Mouse (Mus musculus) hindbrain, embryonic 10.5 days (tissue): ENCODE data around the gene Swap70. TPM values are rescaled to one million over a fixed set of nuclear protein-coding genes. Genes with fewer than 3 reads are reported as not detected.
A peak's percentile ranks its signal among the peaks of the same experiment; 100 is the strongest.

Experiments
- DNase-seq: peaks from one replicate; pipeline ENCODE4 v3.0.0-alpha.2; 2017; ENCODE audit warnings: low spot score
- H3K27ac ChIP-seq: fragments of 300-500 bp; sonication (generic); 2 replicates; pipeline ENCODE4 v1.5.1; 2016; ENCODE audit warnings: mild to moderate bottlenecking, moderate library complexity
- H3K27me3 ChIP-seq: fragments of 300-500 bp; sonication (generic); 2 replicates; pipeline ENCODE4 v1.6.1; 2016; ENCODE audit warnings: mild to moderate bottlenecking; ENCODE audit not compliant: poor library complexity, insufficient read depth, severe bottlenecking
- H3K36me3 ChIP-seq: fragments of 300-500 bp; sonication (generic); 2 replicates; pipeline ENCODE4 v1.6.1; 2016; ENCODE audit warnings: mild to moderate bottlenecking, moderate library complexity
- H3K4me1 ChIP-seq: fragments of 300-500 bp; sonication (generic); replicated peaks from 2 replicates; pipeline ENCODE4 v1.6.1; 2016; ENCODE audit warnings: mild to moderate bottlenecking
- H3K4me3 ChIP-seq: fragments of 300-500 bp; sonication (generic); 2 replicates; pipeline ENCODE4 v1.5.1; 2016; ENCODE audit warnings: mild to moderate bottlenecking, moderate library complexity
- H3K9me3 ChIP-seq: fragments of 300-500 bp; sonication (generic); 2 replicates; pipeline ENCODE4 v1.6.1; 2016; ENCODE audit warnings: mild to moderate bottlenecking, moderate library complexity
- WGBS: fragments of 180-500 bp; shearing (Covaris S2); methylation state at CpG from one replicate; pipeline ENCODE4 v1.1.7; 2016; 5-methylcytosine and 5-hydroxymethylcytosine counted together
- polyA plus RNA-seq: library from polyadenylated mRNA; unstranded; fragments of >200 nt; fragmentation: Nextera tagmentation; extraction: Ambion mirVana; gene quantifications from 2 replicates; pipeline ENCODE4 v1.2.1, GENCODE M21; 2016

Swap70 gene
- polyA plus RNA-seq, 1 experiment from 2014 or later = 18.1 TPM

GRCm38 (mm10) chr7:110302886-110303285 is 81.4 kb downstream of the Swap70 start:
- peaks cover 22% of the 10 kb centered on the region for H3K4me1 ChIP-seq
- H3K27me3 ChIP-seq = no peaks in the 10 kb centered on the region
- WGBS = 81% methylated on average over 6 of the region's 6 CpGs
- no peak overlapping the region for H3K27ac ChIP-seq
- H3K9me3 ChIP-seq = no peaks in the 10 kb centered on the region
- DNase-seq = no peak
- H3K36me3 ChIP-seq = peaks cover 5% of the 10 kb centered on the region; the same call in 1 of the 2 replicates
- H3K4me3 ChIP-seq = no peak overlapping the region

DNA sequence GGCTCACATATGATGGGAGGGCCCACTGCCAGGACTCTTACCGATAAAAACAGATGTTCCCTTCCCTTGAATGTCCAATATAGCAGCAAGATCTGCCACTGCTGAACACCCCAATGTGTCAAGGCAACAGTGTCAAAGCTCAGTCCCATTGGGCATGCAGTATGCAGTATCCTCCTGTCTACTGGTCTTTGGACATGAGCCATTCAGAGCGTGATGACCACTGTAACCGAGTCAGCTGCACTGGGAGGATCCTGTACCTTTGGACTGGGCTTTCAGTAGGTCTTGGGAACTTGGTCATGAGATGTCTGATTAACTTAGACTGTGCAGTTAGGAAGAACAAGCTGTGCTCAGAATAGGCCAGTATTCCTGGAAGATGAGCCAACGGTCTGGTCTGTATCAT is 84.0 kb downstream of the Swap70 start:
- no peaks in the 10 kb centered on the region for H3K27me3 ChIP-seq
- H3K9me3 ChIP-seq = no peaks in the 10 kb centered on the region
- WGBS = 97% methylated on average over 4 of the region's 4 CpGs
- H3K4me3 ChIP-seq = no peak overlapping the region
- peaks cover 10% of the 10 kb centered on the region for H3K4me1 ChIP-seq
- peaks cover 26% of the 10 kb centered on the region for H3K36me3 ChIP-seq
- DNase-seq = no peak
- H3K27ac ChIP-seq = no peak overlapping the region

DNA sequence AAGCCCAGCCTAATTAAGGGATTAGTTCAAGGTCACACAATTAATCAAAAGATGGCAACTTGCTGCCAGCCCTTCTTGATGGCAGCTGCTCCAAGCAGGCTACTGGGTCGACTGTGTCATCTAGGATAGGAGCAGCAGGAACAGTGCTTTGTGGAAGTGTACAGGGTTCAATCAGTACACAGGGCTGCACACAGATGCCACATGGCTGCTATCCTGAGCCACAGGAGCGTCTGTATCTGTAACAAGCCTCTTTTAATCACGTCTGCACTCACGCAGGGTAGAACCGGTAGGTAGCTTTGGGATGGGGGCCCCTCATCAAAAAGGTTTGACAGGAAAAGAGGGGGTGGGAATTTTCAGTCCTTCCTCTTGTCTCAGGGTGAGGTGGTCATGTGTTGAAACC is 84.8 kb downstream of the Swap70 start:
- WGBS = 78% methylated on average over 5 of the region's 5 CpGs
- H3K36me3 ChIP-seq = peaks cover 34% of the 10 kb centered on the region
- no peaks in the 10 kb centered on the region for H3K27me3 ChIP-seq
- no peak for DNase-seq
- 0 out of 2 replicates have a peak overlapping the region, but pooled peaks have one; percentile 40 for H3K27ac ChIP-seq
- no peaks in the 10 kb centered on the region for H3K9me3 ChIP-seq
- H3K4me1 ChIP-seq = peaks cover 14% of the 10 kb centered on the region
- no peak overlapping the region for H3K4me3 ChIP-seq

- Histone ChIP-seq H3K27ac (no peak overlapping the region), H3K4me3 (no peak overlapping the region), H3K9me3 (no peaks in the 10 kb centered on the region), H3K27me3 (no peaks in the 10 kb centered on the region), H3K36me3 (peaks cover 49% of the 10 kb centered on the region), H3K4me1 (peaks cover 15% of the 10 kb centered on the region)
- DNase-seq = no peak
- 88% methylated on average over 11 of the region's 11 CpGs for WGBS
Measured at GRCm38 (mm10) chr7:110307741-110308140, 86.2 kb downstream of the Swap70 start.

DNA sequence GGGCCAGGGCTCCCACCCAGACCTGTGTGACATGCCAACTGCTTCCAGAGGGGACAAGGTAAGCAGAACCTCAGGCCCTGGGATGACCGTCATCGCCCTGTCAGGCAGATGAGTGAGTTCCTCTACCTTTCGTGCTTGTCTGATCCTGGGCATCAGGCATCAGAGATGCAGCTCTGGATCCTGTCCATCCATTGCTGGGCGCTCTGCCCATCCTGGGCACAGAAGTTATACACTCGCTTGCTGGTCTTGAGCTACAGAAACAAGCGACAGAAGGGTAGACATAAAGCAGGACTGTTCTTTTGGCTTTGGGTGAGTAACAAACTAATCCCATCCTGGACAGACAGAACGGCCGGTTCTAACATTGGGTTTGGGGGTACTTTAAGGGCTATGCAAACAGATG is 87.7 kb downstream of the Swap70 start:
- H3K4me1 ChIP-seq = peaks cover 15% of the 10 kb centered on the region
- DNase-seq = peak; percentile 1
- peaks cover 63% of the 10 kb centered on the region for H3K36me3 ChIP-seq
- no peaks in the 10 kb centered on the region for H3K27me3 ChIP-seq
- H3K27ac ChIP-seq = no peak overlapping the region
- WGBS = 95% methylated on average over 8 of the region's 8 CpGs
- H3K9me3 ChIP-seq = no peaks in the 10 kb centered on the region
- H3K4me3 ChIP-seq = no peak overlapping the region

- Histone ChIP-seq H3K4me3 (no peak overlapping the region), H3K27ac (no peak overlapping the region), H3K4me1 (peaks cover 6% of the 10 kb centered on the region; the same call in 1 of the 2 replicates), H3K36me3 (peaks cover 97% of the 10 kb centered on the region), H3K27me3 (no peaks in the 10 kb centered on the region), H3K9me3 (no peaks in the 10 kb centered on the region)
- DNase-seq = no peak
- WGBS = 91% methylated on average over 9 of the region's 9 CpGs
Measured at GRCm38 (mm10) chr7:110313392-110314055, 92.0 kb downstream of the Swap70 start.

GRCm38 (mm10) chr7:110314401-110314890 is 92.9 kb downstream of the Swap70 start:
- peaks cover 6% of the 10 kb centered on the region; the same call in 1 of the 2 replicates for H3K4me1 ChIP-seq
- H3K9me3 ChIP-seq = no peaks in the 10 kb centered on the region
- DNase-seq = no peak
- WGBS = 94% methylated on average over 7 of the region's 7 CpGs
- H3K36me3 ChIP-seq = peaks cover 97% of the 10 kb centered on the region
- H3K4me3 ChIP-seq = no peak overlapping the region
- H3K27me3 ChIP-seq = no peaks in the 10 kb centered on the region
- H3K27ac ChIP-seq = no peak overlapping the region

GRCm38 (mm10) chr7:110315352-110315751 is 93.8 kb downstream of the Swap70 start:
- H3K4me1 ChIP-seq = peaks cover 6% of the 10 kb centered on the region; the same call in 1 of the 2 replicates
- H3K9me3 ChIP-seq = no peaks in the 10 kb centered on the region
- no peak overlapping the region for H3K4me3 ChIP-seq
- no peak for DNase-seq
- H3K27ac ChIP-seq = no peak overlapping the region
- H3K27me3 ChIP-seq = no peaks in the 10 kb centered on the region
- WGBS = 86% methylated on average over 1 of the region's 1 CpGs
- peaks cover 97% of the 10 kb centered on the region for H3K36me3 ChIP-seq

DNA sequence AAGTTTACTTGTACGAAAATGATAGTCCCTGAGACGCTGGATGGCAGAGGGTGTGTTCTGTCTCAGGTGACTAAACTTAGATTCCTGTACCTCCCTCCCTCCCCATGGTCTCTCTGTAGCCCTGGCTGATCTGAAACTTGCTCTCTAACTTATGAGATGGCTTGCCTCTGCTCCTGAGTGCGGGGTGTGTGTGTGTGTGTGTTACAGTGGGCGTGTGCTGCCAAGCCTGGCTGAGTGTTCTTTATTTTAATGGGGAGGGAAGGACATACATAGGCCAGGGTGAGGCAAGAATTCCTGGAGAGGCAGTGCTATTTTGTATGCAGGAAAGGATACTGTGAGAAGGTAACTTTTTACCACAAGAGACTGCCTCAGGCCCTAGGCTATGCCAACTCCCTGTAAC is 95.9 kb downstream of the Swap70 start:
- peaks cover 89% of the 10 kb centered on the region for H3K36me3 ChIP-seq
- no peaks in the 10 kb centered on the region for H3K4me1 ChIP-seq
- no peak overlapping the region for H3K27ac ChIP-seq
- 97% methylated on average over 4 of the region's 4 CpGs for WGBS
- no peaks in the 10 kb centered on the region for H3K9me3 ChIP-seq
- no peak overlapping the region for H3K4me3 ChIP-seq
- no peak for DNase-seq
- H3K27me3 ChIP-seq = no peaks in the 10 kb centered on the region

DNA sequence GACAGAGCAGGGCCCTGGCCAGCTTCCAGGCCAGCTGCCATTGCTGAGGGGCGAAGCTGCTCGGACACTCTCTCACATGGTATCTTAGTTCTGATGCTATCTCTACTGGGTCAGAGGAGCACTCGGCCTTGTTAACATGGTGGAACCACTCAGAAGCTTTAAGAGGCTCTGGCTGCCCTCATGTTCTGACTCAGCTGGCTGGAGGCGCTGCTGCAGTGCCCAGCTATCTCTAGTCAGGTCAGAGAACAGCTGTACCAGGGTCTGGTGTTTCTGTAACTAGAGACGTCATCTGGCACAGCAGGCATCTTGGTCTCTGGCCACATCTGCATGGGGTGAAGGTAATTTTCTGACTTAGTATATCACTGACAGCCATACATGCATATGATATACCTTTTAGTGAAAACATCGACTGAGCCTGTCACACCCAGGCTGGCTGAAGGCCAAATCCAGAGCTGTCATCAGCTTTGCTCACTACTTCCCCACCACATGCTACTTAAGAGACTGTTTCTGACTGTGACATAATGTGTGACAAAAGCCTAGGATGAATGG is 97.5 kb downstream of the Swap70 start:
- H3K4me1 ChIP-seq = no peaks in the 10 kb centered on the region
- H3K27ac ChIP-seq = no peak overlapping the region
- H3K27me3 ChIP-seq = no peaks in the 10 kb centered on the region
- DNase-seq = no peak
- peaks cover 86% of the 10 kb centered on the region for H3K36me3 ChIP-seq
- WGBS = 91% methylated on average over 6 of the region's 6 CpGs
- H3K9me3 ChIP-seq = no peaks in the 10 kb centered on the region
- H3K4me3 ChIP-seq = no peak overlapping the region

DNA sequence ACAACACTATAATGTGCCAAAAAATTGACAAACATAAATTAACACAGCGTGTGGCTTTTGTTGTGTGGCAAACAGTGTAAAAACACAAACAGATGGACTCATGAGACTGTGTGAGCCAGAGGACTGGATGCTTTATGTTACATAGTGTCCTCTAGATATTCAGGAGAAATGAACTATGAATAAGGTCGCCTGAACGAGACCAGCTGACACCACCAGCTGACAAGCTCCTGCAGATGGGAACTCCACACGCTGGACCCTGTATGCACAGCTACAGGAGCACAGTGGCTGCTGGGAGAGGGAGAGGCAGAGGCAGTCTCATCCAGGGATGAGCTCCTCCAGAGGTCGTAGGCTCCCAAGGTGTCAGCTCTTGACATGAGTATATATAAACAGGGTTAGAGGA is 99.6 kb downstream of the Swap70 start:
- Histone ChIP-seq H3K4me1 (no peaks in the 10 kb centered on the region), H3K9me3 (peaks cover 3% of the 10 kb centered on the region; the same call in 1 of the 2 replicates), H3K4me3 (no peak overlapping the region), H3K36me3 (peaks cover 86% of the 10 kb centered on the region), H3K27me3 (no peaks in the 10 kb centered on the region), H3K27ac (no peak overlapping the region)
- WGBS = 84% methylated on average over 5 of the region's 5 CpGs
- no peak for DNase-seq

- DNase-seq = no peak
- Histone ChIP-seq H3K27ac (no peak overlapping the region), H3K4me1 (no peaks in the 10 kb centered on the region), H3K4me3 (no peak overlapping the region), H3K27me3 (no peaks in the 10 kb centered on the region), H3K36me3 (peaks cover 88% of the 10 kb centered on the region), H3K9me3 (peaks cover 3% of the 10 kb centered on the region; the same call in 1 of the 2 replicates)
- WGBS = 94% methylated on average over 1 of the region's 1 CpGs
Measured at GRCm38 (mm10) chr7:110324852-110325251, 103.3 kb downstream of the Swap70 start.

GRCm38 (mm10) chr7:110325381-110326110 is 104.0 kb downstream of the Swap70 start:
- peaks cover 3% of the 10 kb centered on the region; the same call in 1 of the 2 replicates for H3K9me3 ChIP-seq
- H3K27ac ChIP-seq = no peak overlapping the region
- H3K4me3 ChIP-seq = no peak overlapping the region
- peaks cover 81% of the 10 kb centered on the region for H3K36me3 ChIP-seq
- H3K4me1 ChIP-seq = no peaks in the 10 kb centered on the region
- no peaks in the 10 kb centered on the region for H3K27me3 ChIP-seq
- WGBS = 91% methylated on average over 5 of the region's 5 CpGs
- no peak for DNase-seq
